Mouse (Mus musculus) forebrain, embryonic 12.5 days (tissue): Measurements from ENCODE around the gene Fam104a. TPM values are rescaled to one million over a fixed set of nuclear protein-coding genes. Genes with fewer than 3 reads are reported as not detected.
"Not testable (repeated sequence)": the region's sequence is repeated elsewhere in the genome, so short reads cannot be mapped to it uniquely, and the experiment has no call there.

ENCODE experiments used
- ATAC-seq: fragments of 200-750 bp; cut with Nextera tagmentation; 2 replicates; pipeline ENCODE4 v1.8.0; 2017; ENCODE audit warnings: moderate TSS enrichment; ENCODE audit not compliant: low FRiP score
- H3K27ac ChIP-seq: fragments of 300-500 bp; sonication (generic); 2 replicates; pipeline ENCODE4 v1.5.1; 2016; ENCODE audit warnings: mild to moderate bottlenecking
- H3K27me3 ChIP-seq: fragments of 300-500 bp; sonication (generic); 2 replicates; pipeline ENCODE4 v1.6.1; 2016; ENCODE audit warnings: mild to moderate bottlenecking
- H3K36me3 ChIP-seq: fragments of 300-500 bp; sonication (generic); replicated peaks from 2 replicates; pipeline ENCODE4 v1.6.1; 2016; ENCODE audit warnings: mild to moderate bottlenecking
- H3K4me1 ChIP-seq: fragments of 300-500 bp; sonication (generic); 2 replicates; pipeline ENCODE4 v1.6.1; 2016
- H3K4me2 ChIP-seq: fragments of 300-500 bp; sonication (generic); 2 replicates; pipeline ENCODE4 v1.6.1; 2016; ENCODE audit warnings: mild to moderate bottlenecking, moderate library complexity
- H3K4me3 ChIP-seq: fragments of 300-500 bp; sonication (generic); replicated peaks from 2 replicates; pipeline ENCODE4 v1.5.1; 2016; ENCODE audit warnings: mild to moderate bottlenecking
- H3K9ac ChIP-seq: fragments of 300-500 bp; sonication (generic); 2 replicates; pipeline ENCODE4 v1.6.1; 2016; ENCODE audit warnings: mild to moderate bottlenecking
- H3K9me3 ChIP-seq: fragments of 300-500 bp; sonication (generic); 2 replicates; pipeline ENCODE4 v1.6.1; 2016
- WGBS: fragments of 180-500 bp; shearing (Covaris S2); methylation state at CpG from one replicate; pipeline ENCODE4 v1.1.7; 2016; 5-methylcytosine and 5-hydroxymethylcytosine counted together
- polyA plus RNA-seq: library from polyadenylated mRNA; unstranded; fragments of >200 nt; fragmentation: Nextera tagmentation; extraction: Ambion mirVana; gene quantifications from 2 replicates; pipeline ENCODE4 v1.2.1, GENCODE M21; 2016

Gene Fam104a
- polyA plus RNA-seq, 1 experiment from 2014 or later, result 53.2 TPM

DNA sequence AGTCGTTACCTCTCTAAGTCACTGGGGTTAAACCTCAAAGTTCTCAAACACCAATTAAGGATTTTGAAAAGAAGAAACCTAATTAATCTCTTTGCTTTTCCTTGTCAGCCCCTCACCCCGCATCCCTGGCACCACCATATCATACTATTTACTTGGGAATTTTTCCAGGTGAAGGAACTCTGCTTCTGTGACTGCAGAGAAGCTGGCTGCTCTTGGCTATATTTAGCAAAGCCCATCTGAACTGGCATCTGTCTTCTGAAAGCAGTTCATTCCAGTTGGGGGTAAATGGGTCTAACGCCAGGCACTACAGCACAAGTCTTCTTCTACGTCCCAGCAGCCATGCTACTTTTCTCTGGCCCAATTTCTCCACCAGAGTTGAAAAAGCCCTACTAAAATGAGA lies 10.3 kb downstream of the Fam104a start:
- no peaks in the 10 kb centered on the region for H3K27me3 ChIP-seq
- H3K9ac ChIP-seq, result no peak overlapping the region
- WGBS, result 92% methylated on average over 4 of the region's 4 CpGs
- H3K27ac ChIP-seq, result no peak overlapping the region
- no peak overlapping the region for H3K4me2 ChIP-seq
- H3K4me1 ChIP-seq, result peaks cover 4% of the 10 kb centered on the region; the same call in 1 of the 2 replicates
- no peak overlapping the region for H3K4me3 ChIP-seq
- peaks cover 59% of the 10 kb centered on the region for H3K36me3 ChIP-seq
- no peak for ATAC-seq
- H3K9me3 ChIP-seq, result no peaks in the 10 kb centered on the region

GRCm38 (mm10) chr11:113669711-113670110 lies 14.2 kb downstream of the Fam104a start:
- peaks cover 57% of the 10 kb centered on the region for H3K36me3 ChIP-seq
- 80% methylated on average over 4 of the region's 4 CpGs for WGBS

DNA sequence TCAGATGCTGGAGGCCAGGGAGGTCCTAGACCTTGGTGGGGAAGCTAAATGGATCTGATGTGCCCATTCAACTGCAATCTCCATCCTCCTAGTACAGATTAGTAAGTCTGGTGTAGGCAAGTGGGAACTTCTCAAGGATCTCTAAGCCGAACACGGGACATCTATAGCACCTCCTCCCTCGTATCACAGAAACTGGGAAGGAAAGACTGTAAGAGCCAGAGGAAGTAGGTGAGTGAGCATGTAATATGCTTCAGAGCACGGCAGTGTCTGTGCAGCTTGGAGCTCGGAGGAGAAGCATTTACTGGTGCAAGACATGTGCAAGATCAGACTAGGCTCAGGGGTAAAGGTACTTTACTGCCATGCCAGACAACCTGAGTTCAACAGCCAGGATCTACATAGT lies 15.1 kb downstream of the Fam104a start:
- no peaks in the 10 kb centered on the region for H3K27me3 ChIP-seq
- H3K9ac ChIP-seq, result no peak overlapping the region
- WGBS, result 96% methylated on average over 5 of the region's 5 CpGs
- no peaks in the 10 kb centered on the region for H3K9me3 ChIP-seq
- H3K4me3 ChIP-seq, result no peak overlapping the region
- no peak overlapping the region for H3K27ac ChIP-seq
- H3K4me1 ChIP-seq, result peaks cover 10% of the 10 kb centered on the region
- no peak overlapping the region for H3K4me2 ChIP-seq
- ATAC-seq, result no peak
- H3K36me3 ChIP-seq, result peaks cover 57% of the 10 kb centered on the region

More at GRCm38 (mm10) chr11:113669711-113670110, 14.2 kb downstream of the Fam104a start:
- Histone ChIP-seq H3K27me3 (no peaks in the 10 kb centered on the region), H3K4me2 (no peak overlapping the region), H3K9me3 (no peaks in the 10 kb centered on the region), H3K27ac (no peak overlapping the region), H3K4me3 (no peak overlapping the region), H3K4me1 (peaks cover 10% of the 10 kb centered on the region), H3K9ac (no peak overlapping the region)
- ATAC-seq, result no peak

DNA sequence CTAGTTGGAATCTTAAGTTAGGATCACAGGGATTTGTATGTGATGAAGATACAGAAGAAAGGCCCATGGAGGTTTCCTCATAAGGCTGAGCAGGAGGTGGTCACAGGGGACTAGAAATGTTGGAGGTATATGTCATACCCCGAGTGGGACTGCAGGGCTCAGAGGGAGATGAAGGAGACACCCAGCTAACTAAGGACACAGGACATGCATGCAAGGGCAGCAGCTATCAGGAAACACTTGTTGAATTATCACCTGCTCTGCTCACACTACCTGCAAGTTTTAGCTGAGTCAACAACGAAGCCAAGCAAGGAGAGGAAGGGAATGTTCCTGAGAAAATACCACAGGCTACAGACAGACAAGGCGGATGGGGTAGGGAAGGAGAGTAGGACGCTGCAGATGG lies 16.3 kb downstream of the Fam104a start:
- Histone ChIP-seq H3K9ac (no peak overlapping the region), H3K9me3 (no peaks in the 10 kb centered on the region), H3K4me1 (peaks cover 10% of the 10 kb centered on the region), H3K4me2 (no peak overlapping the region), H3K36me3 (peaks cover 57% of the 10 kb centered on the region), H3K27ac (no peak overlapping the region), H3K27me3 (no peaks in the 10 kb centered on the region), H3K4me3 (no peak overlapping the region)
- 88% methylated on average over 4 of the region's 4 CpGs for WGBS
- ATAC-seq, result no peak

- Histone ChIP-seq H3K4me3 (no peak overlapping the region), H3K36me3 (peaks cover 56% of the 10 kb centered on the region), H3K9ac (no peak overlapping the region), H3K27me3 (no peaks in the 10 kb centered on the region), H3K27ac (peak overlapping the region; percentile 54; the same call in 1 of the 2 replicates), H3K9me3 (no peaks in the 10 kb centered on the region), H3K4me1 (peaks cover 10% of the 10 kb centered on the region), H3K4me2 (no peak overlapping the region)
- WGBS, result 91% methylated on average over 2 of the region's 2 CpGs
- no peak for ATAC-seq
Observed at GRCm38 (mm10) chr11:113667122-113667521, 16.8 kb downstream of the Fam104a start.

GRCm38 (mm10) chr11:113666648-113667047 lies 17.3 kb downstream of the Fam104a start:
- no peak for ATAC-seq
- 65% methylated on average over 10 of the region's 10 CpGs for WGBS
- no peak overlapping the region for H3K9ac ChIP-seq

GRCm38 (mm10) chr11:113666205-113666604 lies 17.8 kb downstream of the Fam104a start:
- Histone ChIP-seq H3K27me3 (no peaks in the 10 kb centered on the region), H3K4me2 (no peak overlapping the region), H3K9me3 (no peaks in the 10 kb centered on the region), H3K4me1 (peaks cover 10% of the 10 kb centered on the region), H3K36me3 (peaks cover 63% of the 10 kb centered on the region), H3K9ac (no peak overlapping the region), H3K4me3 (no peak overlapping the region), H3K27ac (no peak overlapping the region)
- ATAC-seq, result no peak
- WGBS, result 91% methylated on average over 6 of the region's 6 CpGs

More at GRCm38 (mm10) chr11:113666648-113667047, 17.3 kb downstream of the Fam104a start:
- peaks cover 10% of the 10 kb centered on the region for H3K4me1 ChIP-seq
- H3K4me3 ChIP-seq, result no peak overlapping the region
- H3K4me2 ChIP-seq, result no peak overlapping the region
- no peaks in the 10 kb centered on the region for H3K27me3 ChIP-seq
- H3K36me3 ChIP-seq, result peaks cover 61% of the 10 kb centered on the region
- H3K9me3 ChIP-seq, result no peaks in the 10 kb centered on the region
- no peak overlapping the region for H3K27ac ChIP-seq

DNA sequence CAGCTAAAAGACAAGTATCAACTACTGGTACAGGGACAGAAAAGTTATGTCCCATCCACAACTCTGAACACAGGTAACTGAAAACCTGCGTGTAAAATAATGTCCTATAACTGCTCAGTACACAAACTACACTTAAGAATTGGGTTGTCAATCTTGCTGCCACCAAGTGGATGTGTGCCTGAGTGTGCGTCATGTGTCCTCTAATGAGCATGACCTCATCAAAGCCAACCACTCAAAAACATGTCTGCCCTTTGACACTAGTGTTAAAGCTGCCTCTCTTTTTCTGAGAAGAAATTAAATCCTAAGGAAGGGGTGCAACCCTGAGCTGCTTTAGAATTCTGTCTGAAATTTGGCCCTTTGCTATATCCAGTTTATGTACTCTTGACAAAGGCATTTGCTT lies 19.7 kb downstream of the Fam104a start:
- no peaks in the 10 kb centered on the region for H3K9me3 ChIP-seq
- 76% methylated on average over 2 of the region's 2 CpGs for WGBS
- no peaks in the 10 kb centered on the region for H3K27me3 ChIP-seq
- no peak overlapping the region for H3K4me2 ChIP-seq
- no peak overlapping the region for H3K27ac ChIP-seq
- H3K36me3 ChIP-seq, result peaks cover 66% of the 10 kb centered on the region
- no peak overlapping the region for H3K4me3 ChIP-seq
- ATAC-seq, result no peak
- H3K9ac ChIP-seq, result no peak overlapping the region
- peaks cover 10% of the 10 kb centered on the region for H3K4me1 ChIP-seq

DNA sequence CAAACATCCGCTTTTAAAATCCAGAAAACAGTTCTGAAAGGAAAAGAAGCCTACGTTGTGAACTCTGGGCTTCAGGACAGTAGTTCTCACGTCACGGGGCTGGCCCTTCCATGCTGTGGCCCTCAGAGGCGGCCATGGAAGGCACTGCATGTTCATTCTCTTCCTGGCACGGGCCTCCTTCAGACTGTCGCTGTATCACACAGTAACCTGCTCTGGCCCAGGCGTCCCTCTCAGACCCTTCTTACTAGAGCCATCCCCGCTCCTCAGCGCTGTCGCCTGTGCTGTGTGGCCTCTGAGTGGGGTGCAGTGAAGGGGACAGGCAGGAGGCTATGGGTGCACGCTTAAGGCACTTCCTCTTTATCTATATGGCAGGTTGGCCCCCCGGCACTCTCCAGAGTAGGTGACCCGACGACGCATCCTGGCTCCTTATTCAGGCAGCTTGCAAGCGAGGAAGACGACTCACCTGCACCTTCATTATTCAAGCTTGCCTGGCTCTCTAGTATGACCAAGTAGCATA lies 22.1 kb downstream of the Fam104a start:
- WGBS, result 94% methylated on average over 18 of the region's 18 CpGs
- peaks cover 70% of the 10 kb centered on the region for H3K36me3 ChIP-seq
- ATAC-seq, result no peak

DNA sequence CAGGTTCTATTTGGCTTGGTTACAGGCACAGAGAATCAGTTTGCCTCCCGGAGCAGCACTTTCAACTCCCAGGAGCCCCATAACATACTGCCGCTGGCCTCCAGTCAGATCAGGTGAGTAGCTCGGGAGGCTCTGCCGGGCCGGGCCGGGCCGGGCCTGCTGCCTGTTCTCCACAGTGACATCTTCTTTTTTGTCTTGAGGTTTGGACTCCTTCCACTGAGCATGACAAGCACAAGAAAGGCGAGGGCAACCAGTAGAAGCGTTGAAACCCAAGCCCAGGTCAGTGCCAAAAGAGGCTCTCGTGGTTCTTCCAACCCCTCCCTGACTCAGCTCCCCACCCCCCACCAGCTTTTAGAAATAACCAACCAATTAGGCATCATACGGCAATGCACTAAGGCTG lies 23.0 kb downstream of the Fam104a start:
- WGBS, result 94% methylated on average over 11 of the region's 11 CpGs
- no peak overlapping the region for H3K4me2 ChIP-seq
- no peak overlapping the region for H3K9ac ChIP-seq
- H3K9me3 ChIP-seq, result no peaks in the 10 kb centered on the region
- no peak for ATAC-seq
- no peak overlapping the region for H3K27ac ChIP-seq
- H3K4me1 ChIP-seq, result no peaks in the 10 kb centered on the region
- no peak overlapping the region for H3K4me3 ChIP-seq
- H3K36me3 ChIP-seq, result peaks cover 79% of the 10 kb centered on the region
- H3K27me3 ChIP-seq, result no peaks in the 10 kb centered on the region

More for the DNA sequence above, 22.1 kb downstream of the Fam104a start:
- Histone ChIP-seq H3K9ac (no peak overlapping the region), H3K4me2 (no peak overlapping the region), H3K27ac (no peak overlapping the region), H3K27me3 (no peaks in the 10 kb centered on the region), H3K4me3 (no peak overlapping the region), H3K4me1 (peaks cover 4% of the 10 kb centered on the region; the same call in 1 of the 2 replicates), H3K9me3 (no peaks in the 10 kb centered on the region)

GRCm38 (mm10) chr11:113660213-113660612 lies 23.7 kb downstream of the Fam104a start:
- not testable (repeated sequence) for H3K27ac ChIP-seq, H3K27me3 ChIP-seq, H3K9me3 ChIP-seq, H3K4me3 ChIP-seq, H3K4me1 ChIP-seq, H3K4me2 ChIP-seq, H3K9ac ChIP-seq, ATAC-seq
- 96% methylated on average over 3 of the region's 3 CpGs for WGBS
- H3K36me3 ChIP-seq, result peaks cover 87% of the 10 kb centered on the region

GRCm38 (mm10) chr11:113658763-113659162 lies 25.2 kb downstream of the Fam104a start:
- H3K4me3 ChIP-seq, result no peak overlapping the region
- H3K4me1 ChIP-seq, result no peaks in the 10 kb centered on the region
- no peaks in the 10 kb centered on the region for H3K9me3 ChIP-seq
- no peak for ATAC-seq
- no peak overlapping the region for H3K9ac ChIP-seq
- no peak overlapping the region for H3K27ac ChIP-seq
- peaks cover 96% of the 10 kb centered on the region for H3K36me3 ChIP-seq
- 90% methylated on average over 4 of the region's 4 CpGs for WGBS
- no peaks in the 10 kb centered on the region for H3K27me3 ChIP-seq
- H3K4me2 ChIP-seq, result no peak overlapping the region

- Histone ChIP-seq H3K9ac (no peak overlapping the region), H3K27ac (no peak overlapping the region), H3K4me1 (no peaks in the 10 kb centered on the region), H3K27me3 (no peaks in the 10 kb centered on the region), H3K4me3 (no peak overlapping the region), H3K4me2 (no peak overlapping the region), H3K36me3 (peaks cover 96% of the 10 kb centered on the region), H3K9me3 (no peaks in the 10 kb centered on the region)
- 89% methylated on average over 8 of the region's 8 CpGs for WGBS
- no peak for ATAC-seq
Observed at GRCm38 (mm10) chr11:113658319-113658718, 25.6 kb downstream of the Fam104a start.
